Mouse (Mus musculus): ENCODE data around the gene Znrd1. TPM values are rescaled to one million over a fixed set of nuclear protein-coding genes. Genes with fewer than 3 reads are reported as not detected.
A peak's percentile ranks its signal among the peaks of the same experiment; 100 is the strongest.
"Not testable (repeated sequence)": the region's sequence is repeated elsewhere in the genome, so short reads cannot be mapped to it uniquely, and the experiment has no call there.

Gene Znrd1
- total and polyA plus RNA-seq, 3 experiments: 26.4 to 38.2 TPM; not detected in 1

DNA sequence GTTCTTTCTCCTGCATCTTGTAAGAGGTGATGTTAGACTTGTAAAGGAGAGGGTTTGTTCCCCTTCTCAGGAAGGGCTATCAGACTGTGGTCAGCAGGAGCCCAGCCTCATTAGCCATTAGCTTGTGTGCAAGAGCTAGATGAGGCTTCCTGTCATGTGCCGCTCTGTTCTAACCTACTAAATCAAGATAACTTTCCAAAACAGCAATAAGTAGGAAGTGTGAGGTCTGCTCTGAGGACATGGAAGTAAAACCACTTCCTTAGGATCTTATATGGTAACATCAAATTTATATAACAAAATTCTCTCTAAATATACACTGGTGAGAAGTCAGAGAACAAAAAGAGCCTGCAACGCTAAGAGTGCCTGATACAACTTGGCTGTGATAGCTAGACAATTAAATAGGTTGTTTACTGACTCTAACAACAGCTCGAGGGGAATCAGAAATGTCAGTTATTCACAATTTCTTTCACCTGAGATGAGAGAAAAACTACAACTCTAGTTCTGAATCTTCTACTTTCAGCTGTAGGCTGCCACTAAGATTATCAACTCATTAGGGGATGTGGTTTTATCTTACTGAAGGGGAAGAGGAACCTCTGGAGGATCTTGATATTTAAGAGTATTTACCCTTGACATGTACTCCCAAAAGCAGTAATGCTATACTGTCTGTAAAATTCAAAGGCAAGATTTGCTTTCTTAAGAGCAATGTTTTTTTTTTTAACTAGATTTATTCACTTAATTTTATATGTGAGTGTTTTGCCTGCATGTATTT, 34.2 kb upstream of the Znrd1 start:
- H3K9ac ChIP-seq (ENCODE audit: control insufficient read depth, low read depth, low read length, poor library complexity, severe bottlenecking): no peak overlapping the region
- peaks cover 3 to 8% of the 10 kb centered on the region in 2 experiments; a peak in 2 of 4 replicates for H3K4me1 ChIP-seq (ENCODE audit: control insufficient read depth in 1 of 2, insufficient read depth in 2 of 2, low read length in 2 of 2)
- peak overlapping the region; percentile 81 for H3K27ac ChIP-seq (ENCODE audit: control insufficient read depth, low read depth, low read length)
- no peaks in the 10 kb centered on the region for H3K79me2 ChIP-seq (ENCODE audit: control insufficient read depth, insufficient read depth, low read length, poor library complexity)
- peaks cover 0 to 11% of the 10 kb centered on the region in 2 experiments; a peak in 2 of 4 replicates for H3K36me3 ChIP-seq (ENCODE audit: control insufficient read depth in 1 of 2, insufficient read depth in 2 of 2, low read length in 2 of 2)
- peak; percentile 76 for DNase-seq (ENCODE audit: low read depth, low spot score)
- no peaks in the 10 kb centered on the region for H3K9me3 ChIP-seq (replicated peaks; ENCODE audit: insufficient read depth, low read length)
- H3K4me3 ChIP-seq (ENCODE audit: control insufficient read depth in 1 of 2, insufficient read depth in 1 of 2, low read depth in 2 of 2, low read length in 2 of 2): peak overlapping the region in 1 of 2 experiments; percentile 10; a peak in 1 of 4 replicates
- no peaks in the 10 kb centered on the region for H3K27me3 ChIP-seq (ENCODE audit: control insufficient read depth in 1 of 2, insufficient read depth in 2 of 2, low read length in 2 of 2)
- peak; percentile 53; the same call in 1 of the 2 replicates for TF ChIP-seq MAX (IDR thresholded peaks at IDR 0.05; ENCODE audit: low read length)
- TF ChIP-seq USF1 (IDR thresholded peaks at IDR 0.05; ENCODE audit: low read depth, low read length): peak; percentile 80
- TF ChIP-seq TAL1 (IDR thresholded peaks at IDR 0.05; ENCODE audit: low read length): peak; percentile 8; the same call in 1 of the 2 replicates
- peak; percentile 61 for TF ChIP-seq SIN3A (IDR thresholded peaks at IDR 0.05; ENCODE audit: low read length)
- TF ChIP-seq ZKSCAN1 (IDR thresholded peaks at IDR 0.05; ENCODE audit: low read depth, low read length): no peak
- peak; percentile 79; the same call in 1 of the 2 replicates for TF ChIP-seq BHLHE40 (IDR thresholded peaks at IDR 0.05; ENCODE audit: borderline replicate concordance, low read depth, low read length)
- peak; percentile 77; the same call in 1 of the 2 replicates for TF ChIP-seq ETS1 (IDR thresholded peaks at IDR 0.05; ENCODE audit: low read depth, low read length)
- no peak for TF ChIP-seq GABPA (IDR thresholded peaks at IDR 0.05; ENCODE audit: low read depth, low read length)
- no peak for TF ChIP-seq MXI1 (IDR thresholded peaks at IDR 0.05; ENCODE audit: low read depth, low read length)
- peak; percentile 45; the same call in 1 of the 2 replicates for TF ChIP-seq ELF1 (IDR thresholded peaks at IDR 0.05; ENCODE audit: low read depth, low read length)
- peak; percentile 76; the same call in 1 of the 2 replicates for TF ChIP-seq RCOR1 (IDR thresholded peaks at IDR 0.05; ENCODE audit: low read depth, low read length)
- peak; percentile 91 for TF ChIP-seq GATA1 (IDR thresholded peaks at IDR 0.05; ENCODE audit: low read depth, low read length)
- TF ChIP-seq TCF12 (IDR thresholded peaks at IDR 0.05; ENCODE audit: low read depth, low read length): peak; percentile 87
- peak; percentile 88 to 92 for TF ChIP-seq EP300 (IDR thresholded peaks at IDR 0.05; ENCODE audit: low read depth in 1 of 2, low read length in 2 of 2)

DNA sequence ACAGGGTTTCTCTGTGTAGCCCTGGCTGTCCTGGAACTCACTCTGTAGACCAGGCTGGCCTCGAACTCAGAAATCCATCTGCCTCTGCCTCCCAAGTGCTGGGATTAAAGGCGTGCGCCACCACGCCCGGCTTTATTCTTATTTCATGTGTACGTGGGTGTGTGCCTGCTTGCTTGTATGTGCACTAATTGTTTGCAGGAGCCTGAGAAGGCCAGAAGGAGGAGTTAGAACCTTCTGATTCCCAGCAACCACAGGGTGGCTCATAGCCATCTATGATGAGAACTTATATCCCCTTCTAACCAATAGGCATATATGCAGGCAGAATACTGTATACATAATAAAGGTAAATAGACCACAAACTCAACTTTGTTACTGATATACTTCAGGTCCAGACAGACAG, 32.3 kb upstream of the Znrd1 start:
- not testable (repeated sequence) for H3K27ac ChIP-seq (ENCODE audit: control insufficient read depth, low read depth, low read length); H3K4me3 ChIP-seq (ENCODE audit: control insufficient read depth in 1 of 2, insufficient read depth in 1 of 2, low read depth in 2 of 2, low read length in 2 of 2); H3K4me1 ChIP-seq (ENCODE audit: control insufficient read depth in 1 of 2, insufficient read depth in 2 of 2, low read length in 2 of 2); H3K9ac ChIP-seq (ENCODE audit: control insufficient read depth, low read depth, low read length, poor library complexity, severe bottlenecking); H3K27me3 ChIP-seq (ENCODE audit: control insufficient read depth in 1 of 2, insufficient read depth in 2 of 2, low read length in 2 of 2); H3K9me3 ChIP-seq (replicated peaks; ENCODE audit: insufficient read depth, low read length); H3K79me2 ChIP-seq (ENCODE audit: control insufficient read depth, insufficient read depth, low read length, poor library complexity)
- peaks cover 0 to 11% of the 10 kb centered on the region in 2 experiments; a peak in 2 of 4 replicates for H3K36me3 ChIP-seq (ENCODE audit: control insufficient read depth in 1 of 2, insufficient read depth in 2 of 2, low read length in 2 of 2)
- DNase-seq (ENCODE audit: low read depth, low spot score): peak; percentile 3
